Mouse (Mus musculus) heart, embryonic 16.5 days (tissue): ENCODE data around the gene Tpo. TPM values are rescaled to one million over a fixed set of nuclear protein-coding genes. Genes with fewer than 3 reads are reported as not detected.

ENCODE experiments used
- ATAC-seq: fragments of 200-750 bp; cut with Nextera tagmentation; replicated peaks from 2 replicates; pipeline ENCODE4 v1.8.0; 2017; ENCODE audit warnings: moderate number of reproducible peaks; ENCODE audit not compliant: insufficient read depth, low FRiP score; ENCODE audit errors: extremely low read depth
- H3K27ac ChIP-seq: fragments of 300-500 bp; sonication (generic); 2 replicates; pipeline ENCODE4 v1.5.1; 2014; ENCODE audit warnings: mild to moderate bottlenecking, low read length, control low read depth, moderate library complexity
- H3K27me3 ChIP-seq: fragments of 300-500 bp; sonication (generic); 2 replicates; pipeline ENCODE4 v1.6.1; 2014; ENCODE audit warnings: low read length, mixed read lengths; ENCODE audit not compliant: control insufficient read depth, insufficient read depth
- H3K36me3 ChIP-seq: fragments of 300-500 bp; sonication (generic); 2 replicates; pipeline ENCODE4 v1.6.1; 2014; ENCODE audit not compliant: control insufficient read depth, insufficient read depth
- H3K4me1 ChIP-seq: fragments of 300-500 bp; sonication (generic); 2 replicates; pipeline ENCODE4 v1.6.1; 2014; ENCODE audit warnings: low read length, mixed read lengths; ENCODE audit not compliant: control insufficient read depth, insufficient read depth
- H3K4me2 ChIP-seq: fragments of 300-500 bp; sonication (generic); 2 replicates; pipeline ENCODE4 v1.6.1; 2014; ENCODE audit warnings: low read depth, mild to moderate bottlenecking, control low read depth, low read length
- H3K4me3 ChIP-seq: fragments of 300-500 bp; sonication (generic); 2 replicates; pipeline ENCODE4 v1.5.1; 2014; ENCODE audit warnings: mild to moderate bottlenecking, control low read depth, low read length
- H3K9ac ChIP-seq: fragments of 300-500 bp; sonication (generic); 2 replicates; pipeline ENCODE4 v1.6.1; 2014; ENCODE audit warnings: low read length, control low read depth
- H3K9me3 ChIP-seq: fragments of 300-500 bp; sonication (generic); replicated peaks from 2 replicates; pipeline ENCODE4 v1.6.1; 2016; ENCODE audit warnings: low read length; ENCODE audit not compliant: control insufficient read depth
- WGBS: fragments of 180-500 bp; shearing (Covaris S2); extraction: QIAGEN DNeasy Blood & Tissue Kit; methylation state at CpG from one replicate; pipeline ENCODE4 v1.1.7; 2014; 5-methylcytosine and 5-hydroxymethylcytosine counted together
- polyA plus RNA-seq: library from polyadenylated mRNA; unstranded; fragments of >200 nt; fragmentation: Nextera tagmentation; extraction: Ambion mirVana; gene quantifications from 2 replicates; pipeline ENCODE4 v1.2.1, GENCODE M21; 2015

The Tpo gene
- polyA plus RNA-seq, 1 experiment from 2014 or later: not detected

DNA sequence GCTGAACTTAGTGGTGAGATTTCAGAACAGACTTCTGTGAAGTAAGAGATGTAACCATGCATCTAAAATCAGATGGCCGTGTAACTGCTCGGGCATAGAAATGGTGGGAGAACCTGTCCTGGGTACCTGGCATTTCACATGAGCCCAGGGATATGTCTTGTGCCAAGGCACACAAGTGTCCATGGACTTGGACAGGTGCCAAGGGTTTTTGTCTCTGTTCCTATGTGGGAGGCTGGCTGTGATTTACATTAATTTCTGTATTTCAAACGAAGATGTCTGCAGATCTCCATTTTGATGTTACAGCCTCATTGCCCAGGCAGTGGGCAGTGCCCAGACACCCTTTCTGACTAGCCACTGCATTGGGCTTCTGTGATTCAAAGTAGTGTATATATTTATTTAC, 115.3 kb downstream of the Tpo start:
- WGBS: 71% methylated on average over 3 of the region's 3 CpGs
- H3K9ac ChIP-seq: no peak overlapping the region
- no peak overlapping the region for H3K4me3 ChIP-seq
- ATAC-seq: no peak
- no peaks in the 10 kb centered on the region for H3K27me3 ChIP-seq
- H3K4me1 ChIP-seq: no peaks in the 10 kb centered on the region
- H3K27ac ChIP-seq: no peak overlapping the region
- H3K4me2 ChIP-seq: no peak overlapping the region
- H3K9me3 ChIP-seq: no peaks in the 10 kb centered on the region
- peaks cover 31% of the 10 kb centered on the region for H3K36me3 ChIP-seq

DNA sequence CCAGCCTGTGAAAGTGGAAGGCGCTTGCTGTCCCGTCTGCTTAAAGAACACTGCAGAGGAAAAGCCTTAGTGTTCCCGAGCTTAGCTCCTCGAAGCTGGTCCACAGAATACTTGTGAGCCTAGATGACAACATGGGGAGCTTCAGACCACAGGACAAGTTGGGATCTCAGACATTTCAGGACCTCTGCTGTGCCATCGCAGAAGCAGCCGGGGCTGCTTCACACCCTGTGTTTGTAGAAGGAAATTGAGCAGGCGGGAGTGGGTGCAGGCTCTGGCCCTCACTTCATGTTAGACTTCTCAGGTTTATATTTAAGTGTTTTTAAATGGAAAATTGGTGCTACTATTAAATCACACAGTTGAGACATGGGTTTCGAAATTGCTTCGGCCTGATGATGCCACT, 116.9 kb downstream of the Tpo start:
- Histone ChIP-seq H3K4me3 (no peak overlapping the region), H3K9ac (no peak overlapping the region), H3K36me3 (peaks cover 36% of the 10 kb centered on the region), H3K4me1 (no peaks in the 10 kb centered on the region), H3K9me3 (no peaks in the 10 kb centered on the region), H3K27ac (no peak overlapping the region), H3K27me3 (no peaks in the 10 kb centered on the region), H3K4me2 (no peak overlapping the region)
- WGBS: 84% methylated on average over 9 of the region's 9 CpGs
- no peak for ATAC-seq

DNA sequence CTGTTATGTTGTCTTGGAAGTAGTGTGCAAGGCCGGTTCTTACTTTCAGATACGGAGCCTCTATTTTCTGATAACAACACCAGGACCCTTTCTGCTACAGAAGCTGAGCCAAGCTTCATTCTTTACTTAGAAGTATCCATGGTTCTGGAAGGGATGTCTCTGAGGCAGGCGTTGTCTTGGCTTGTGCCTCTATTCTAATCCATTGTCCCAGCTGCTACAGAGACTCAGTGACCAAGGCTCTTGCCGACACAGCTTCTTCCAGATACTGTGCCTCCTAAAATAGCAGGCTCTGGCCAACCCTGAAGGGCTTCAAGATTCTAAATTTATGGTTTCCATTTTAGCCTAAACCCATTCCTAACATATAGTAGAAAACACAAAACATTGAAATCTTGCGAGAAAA, 123.7 kb downstream of the Tpo start:
- WGBS: 61% methylated on average over 5 of the region's 5 CpGs
- no peak for ATAC-seq
- peaks cover 37% of the 10 kb centered on the region for H3K36me3 ChIP-seq

DNA sequence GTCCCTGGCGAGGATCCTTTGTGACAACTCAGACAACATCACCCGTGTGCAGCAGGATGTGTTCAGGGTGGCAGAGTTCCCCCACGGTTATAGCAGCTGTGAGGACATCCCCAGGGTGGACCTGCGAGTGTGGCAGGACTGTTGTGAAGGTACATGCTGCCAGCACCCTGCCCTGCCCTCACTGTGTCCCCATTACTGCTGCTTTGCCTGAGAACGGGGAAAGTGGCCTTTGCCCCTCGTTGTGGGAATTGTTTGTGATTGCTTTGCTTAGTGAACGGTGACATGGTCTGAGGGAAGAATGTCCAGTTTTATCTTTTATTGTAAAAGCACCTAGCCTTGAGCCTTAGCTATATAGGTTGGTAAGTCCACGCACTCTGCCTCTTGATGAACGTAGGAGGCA, 125.8 kb downstream of the Tpo start:
- no peak overlapping the region for H3K27ac ChIP-seq

More for the DNA sequence above, 123.7 kb downstream of the Tpo start:
- Histone ChIP-seq H3K4me3 (no peak overlapping the region), H3K9ac (no peak overlapping the region), H3K4me2 (no peak overlapping the region), H3K9me3 (no peaks in the 10 kb centered on the region), H3K27me3 (no peaks in the 10 kb centered on the region), H3K27ac (no peak overlapping the region), H3K4me1 (no peaks in the 10 kb centered on the region)

More for the DNA sequence above, 125.8 kb downstream of the Tpo start:
- no peaks in the 10 kb centered on the region for H3K9me3 ChIP-seq
- H3K27me3 ChIP-seq: no peaks in the 10 kb centered on the region
- no peak overlapping the region for H3K9ac ChIP-seq
- H3K36me3 ChIP-seq: peaks cover 41% of the 10 kb centered on the region
- H3K4me2 ChIP-seq: no peak overlapping the region
- ATAC-seq: no peak
- no peak overlapping the region for H3K4me3 ChIP-seq
- no peaks in the 10 kb centered on the region for H3K4me1 ChIP-seq
- WGBS: 77% methylated on average over 9 of the region's 9 CpGs

Other genes starting within 250 kb of the Tpo start
- gene Pxdn, start 195.0 kb downstream of the Tpo start, polyA plus RNA-seq: 58.0 and 71.5 TPM in 2 replicates
- 3.7 and 5.2 TPM in 2 replicates for gene Sntg2, start 240.8 kb upstream of the Tpo start, polyA plus RNA-seq